Mouse (Mus musculus) heart, postnatal 10 days (tissue): Measurements from ENCODE around the gene Tapt1. TPM values are rescaled to one million over a fixed set of nuclear protein-coding genes. Genes with fewer than 3 reads are reported as not detected.

Experiments
- DNase-seq, 2 experiments: peaks; one replicate each; pipeline ENCODE4 v3.0.0; 2021
- intact Hi-C: fragments of 180-260 bp; cut with DNase I; formaldehyde crosslinking; loops from one replicate; pipeline ENCODE4 v1.15.1; 2025
- total RNA-seq, 2 experiments: library from RNA; stranded (reverse); gene quantifications; 2 replicates each; pipeline ENCODE4 v1.2.3; 2021

Gene Tapt1
- total RNA-seq, 2 experiments from 2014 or later = 26.7 to 27.5 TPM

- no peak for DNase-seq
- intact Hi-C loops = no loop called here
Measured at GRCm38 (mm10) chr5:44206651-44207050, 19.8 kb downstream of the Tapt1 start.

DNA sequence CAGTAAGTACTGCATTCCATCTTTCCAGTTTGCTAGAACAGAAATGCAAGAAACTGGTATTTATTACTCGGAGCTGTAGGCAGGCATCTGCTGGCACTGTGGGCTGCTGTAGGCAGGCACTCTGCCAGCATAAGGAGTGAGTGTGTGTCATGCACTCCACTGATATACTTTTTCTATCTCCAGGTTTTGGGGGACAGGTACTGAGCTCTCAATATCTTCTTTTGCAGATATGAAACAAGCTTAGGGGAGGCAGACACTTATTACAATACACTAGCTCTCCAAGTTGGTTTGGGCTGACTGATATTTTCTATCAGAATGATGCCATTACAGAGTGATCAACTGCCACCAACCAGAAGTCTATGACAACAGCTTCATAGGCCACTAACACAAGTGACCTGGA is 23.0 kb downstream of the Tapt1 start:
- DNase-seq = no peak
- intact Hi-C loops = loop anchor here (5.0 kb wide), 1 partner anchor 156 kb away; no protein-coding TSS in a partner anchor

- intact Hi-C loops = loop anchor here (5.0 kb wide), 1 partner anchor 154 kb away; no protein-coding TSS in a partner anchor
Measured at GRCm38 (mm10) chr5:44201665-44202064, 24.8 kb downstream of the Tapt1 start.

DNA sequence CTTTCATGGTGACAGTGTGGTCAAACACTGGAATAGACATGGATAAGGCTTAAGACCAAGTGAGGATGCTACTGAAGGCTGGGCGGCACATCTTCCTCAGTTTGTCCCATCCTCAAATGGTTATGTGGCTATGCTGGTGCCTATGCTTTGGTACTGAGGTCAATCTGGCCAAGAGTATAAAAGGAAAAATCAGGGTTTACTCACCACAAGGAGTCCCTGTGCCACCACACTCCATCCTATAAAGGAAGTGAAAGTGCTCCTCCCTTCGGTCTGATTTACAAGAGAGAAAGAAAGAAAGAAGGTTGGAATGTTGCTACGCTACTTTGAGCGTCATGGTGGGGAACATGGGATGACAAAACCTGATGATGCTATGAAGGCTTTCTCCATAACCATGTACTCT is 27.3 kb downstream of the Tapt1 start:
- intact Hi-C loops = no loop called here
- no peak for DNase-seq

More at GRCm38 (mm10) chr5:44201665-44202064, 24.8 kb downstream of the Tapt1 start:
- no peak for DNase-seq

GRCm38 (mm10) chr5:44198471-44198870 is 28.0 kb downstream of the Tapt1 start:
- intact Hi-C loops = no loop called here
- no peak for DNase-seq

GRCm38 (mm10) chr5:44197806-44198205 is 28.6 kb downstream of the Tapt1 start:
- DNase-seq = no peak
- intact Hi-C loops = no loop called here

DNA sequence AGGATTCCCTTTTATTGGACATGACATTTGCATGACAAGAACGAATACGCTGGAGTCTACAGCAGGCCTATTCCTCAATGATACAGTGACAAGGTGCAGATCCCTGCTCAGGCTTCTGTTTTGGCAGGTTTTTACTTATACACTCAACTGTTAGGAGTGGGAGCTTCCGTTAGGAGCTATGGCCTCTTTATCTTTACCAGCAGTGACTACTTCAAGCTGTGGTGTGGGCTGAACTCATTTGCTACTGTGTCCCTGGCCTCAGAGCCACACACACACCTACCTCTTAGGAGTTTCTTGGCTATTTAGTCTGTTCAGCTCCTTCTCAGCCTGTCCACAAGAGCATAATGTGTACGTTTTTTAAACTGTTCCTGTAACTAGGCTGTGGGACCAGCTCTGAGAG is 30.3 kb downstream of the Tapt1 start:
- no peak for DNase-seq
- intact Hi-C loops = no loop called here

DNA sequence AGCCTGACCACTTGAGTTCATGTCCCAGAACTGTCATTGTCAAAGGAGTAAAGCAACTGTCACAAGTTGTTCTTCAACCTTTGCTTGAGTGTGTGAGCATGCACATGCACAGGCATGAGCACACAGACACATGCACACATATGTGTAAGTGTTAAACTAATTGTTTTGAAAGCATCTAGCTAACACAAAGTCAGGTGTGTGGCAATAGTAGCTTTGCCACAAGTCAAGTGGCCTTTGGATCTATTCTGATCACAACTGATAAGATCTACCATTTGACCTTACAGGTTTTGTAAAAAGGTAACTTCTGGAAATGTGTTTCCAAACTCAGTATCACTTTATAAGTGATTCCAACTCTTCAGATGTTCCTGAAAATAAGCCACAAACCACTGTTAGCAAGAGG is 39.1 kb downstream of the Tapt1 start:
- intact Hi-C loops = no loop called here
- no peak for DNase-seq

DNA sequence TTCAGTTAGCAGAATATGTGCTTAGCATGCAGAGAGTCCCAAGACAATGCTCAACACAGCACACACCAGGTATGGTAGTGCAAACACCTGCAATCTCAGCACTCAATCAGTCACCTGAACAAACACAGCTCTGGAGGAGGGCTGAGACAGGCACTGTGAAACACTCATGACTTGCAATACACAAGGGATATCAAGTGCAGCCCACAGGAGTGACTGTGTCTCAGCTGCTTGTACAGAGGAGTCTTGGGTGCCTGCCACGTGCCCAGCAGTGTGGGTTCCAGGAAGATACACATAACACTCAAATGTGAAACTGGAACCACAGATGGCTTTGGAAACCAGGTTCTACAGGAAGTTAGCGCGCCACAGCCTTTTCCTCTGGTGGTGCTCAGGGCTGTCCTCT is 44.8 kb downstream of the Tapt1 start:
- DNase-seq = no peak
- intact Hi-C loops = no loop called here

GRCm38 (mm10) chr5:44180450-44180849 is 46.0 kb downstream of the Tapt1 start:
- DNase-seq = no peak

DNA sequence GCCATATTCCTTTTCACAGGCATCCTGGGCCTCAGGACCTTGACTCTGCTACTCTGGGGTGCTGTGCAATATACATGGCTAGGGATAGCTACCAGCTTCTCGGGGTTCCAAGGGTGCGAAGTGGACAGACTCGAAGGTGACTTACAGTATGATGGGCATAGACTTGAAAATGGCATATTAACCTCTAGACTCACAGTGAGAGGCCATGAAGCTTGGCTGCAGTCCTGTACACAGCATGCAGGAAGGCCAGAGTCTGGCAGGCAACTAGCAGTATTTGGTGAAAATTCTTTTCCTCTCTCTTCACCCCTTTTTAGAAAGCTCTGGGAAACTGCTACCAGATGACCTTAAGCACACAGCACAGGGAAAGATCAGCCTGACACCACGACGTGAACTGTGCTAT is 52.4 kb downstream of the Tapt1 start:
- intact Hi-C loops = loop anchor here (5.0 kb wide), 1 partner anchor 127 kb away; no protein-coding TSS in a partner anchor

More at GRCm38 (mm10) chr5:44180450-44180849, 46.0 kb downstream of the Tapt1 start:
- intact Hi-C loops = no loop called here

DNA sequence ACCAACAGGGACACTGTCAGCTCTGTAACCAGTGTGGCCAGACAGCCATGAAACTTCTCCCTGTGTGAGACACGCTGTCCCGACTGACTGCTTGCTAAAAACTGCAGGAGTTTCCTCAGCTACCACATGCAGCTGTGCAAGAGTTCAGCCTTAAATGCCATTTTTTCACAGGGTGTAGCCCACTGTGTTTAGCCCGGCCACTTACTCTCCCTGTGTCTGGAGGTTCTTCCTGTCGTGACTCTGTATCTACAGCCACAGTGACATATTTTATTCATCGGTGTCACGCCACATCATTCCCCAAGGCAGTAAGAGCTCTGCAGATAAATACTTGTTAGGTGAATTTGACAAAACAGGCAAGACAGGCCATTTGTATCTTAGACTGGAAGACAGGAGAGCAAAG is 59.6 kb downstream of the Tapt1 start:
- no peak for DNase-seq

More for the DNA sequence above, 52.4 kb downstream of the Tapt1 start:
- no peak for DNase-seq

GRCm38 (mm10) chr5:44165854-44166253 is 60.6 kb downstream of the Tapt1 start:
- intact Hi-C loops = loop anchor here (5.0 kb wide), 1 partner anchor 91 kb away; no protein-coding TSS in a partner anchor
- peak in 1 of 2 experiments; percentile 24 for DNase-seq

More for the DNA sequence above, 59.6 kb downstream of the Tapt1 start:
- intact Hi-C loops = loop anchor here (5.0 kb wide), 1 partner anchor 90 kb away; no protein-coding TSS in a partner anchor

DNA sequence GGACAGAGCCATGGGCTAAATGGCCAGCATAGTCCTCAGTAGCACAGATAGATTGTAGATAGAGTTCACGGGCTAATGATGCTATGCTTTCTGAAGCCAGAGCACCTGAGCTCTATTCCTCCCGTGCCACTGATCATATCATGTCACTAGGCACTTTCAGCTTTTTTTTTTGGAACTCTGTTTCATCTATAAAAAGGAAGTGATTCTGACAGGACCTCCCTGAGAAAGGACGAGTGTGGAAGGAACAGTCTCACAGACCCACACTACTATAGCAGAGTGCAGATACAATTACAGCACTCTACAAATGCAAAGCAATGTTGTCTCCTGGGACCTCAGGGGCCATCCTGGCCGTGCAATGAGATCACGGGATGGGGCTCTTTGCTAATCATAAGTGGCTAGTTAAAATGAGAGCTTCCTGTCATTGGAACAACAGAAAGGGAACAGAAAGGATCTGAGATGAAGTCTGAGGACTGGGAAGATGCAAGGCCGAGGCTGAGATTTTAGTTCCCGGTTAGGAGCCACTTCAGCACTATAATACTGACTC is 62.1 kb downstream of the Tapt1 start:
- DNase-seq = no peak
- intact Hi-C loops = no loop called here

DNA sequence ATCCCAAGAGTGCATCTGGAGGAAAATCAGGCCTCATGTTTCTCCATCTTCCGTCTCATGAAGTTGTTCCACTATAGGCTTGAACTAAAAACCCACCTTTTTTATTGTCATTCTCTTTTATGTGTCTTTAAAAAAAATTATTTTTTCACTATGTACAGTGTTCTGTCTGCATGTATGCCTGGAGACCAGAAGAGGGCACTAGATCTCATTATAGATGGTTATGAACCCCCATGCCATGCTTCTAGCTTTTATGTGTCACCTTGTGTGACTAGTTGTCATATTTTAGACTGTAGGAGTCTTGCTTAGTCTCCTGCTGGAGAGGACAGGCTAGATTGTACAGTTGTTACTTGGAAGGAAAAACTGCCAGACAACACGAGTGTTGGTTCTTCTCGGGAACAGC is 63.1 kb downstream of the Tapt1 start:
- intact Hi-C loops = no loop called here
- no peak for DNase-seq

DNA sequence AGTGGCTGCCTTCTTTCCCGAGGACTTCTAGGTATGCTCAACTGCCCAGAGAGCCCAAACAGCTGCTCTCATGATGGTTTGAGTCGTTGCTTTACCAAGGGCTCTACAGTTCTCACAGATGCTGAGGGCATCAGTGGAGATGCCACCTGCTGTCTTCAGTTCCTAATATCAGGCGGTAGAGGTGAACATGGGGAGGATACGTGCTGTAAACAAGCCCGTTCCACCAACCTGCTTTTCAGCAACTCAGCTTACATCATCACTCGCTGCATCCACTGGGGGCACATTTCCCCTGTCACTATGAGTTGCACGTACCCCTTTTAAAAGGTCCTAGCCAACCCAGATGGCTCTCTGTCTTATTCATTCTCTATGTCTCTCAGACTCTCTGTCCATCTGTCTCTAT is 63.6 kb downstream of the Tapt1 start:
- intact Hi-C loops = no loop called here
- DNase-seq = no peak

DNA sequence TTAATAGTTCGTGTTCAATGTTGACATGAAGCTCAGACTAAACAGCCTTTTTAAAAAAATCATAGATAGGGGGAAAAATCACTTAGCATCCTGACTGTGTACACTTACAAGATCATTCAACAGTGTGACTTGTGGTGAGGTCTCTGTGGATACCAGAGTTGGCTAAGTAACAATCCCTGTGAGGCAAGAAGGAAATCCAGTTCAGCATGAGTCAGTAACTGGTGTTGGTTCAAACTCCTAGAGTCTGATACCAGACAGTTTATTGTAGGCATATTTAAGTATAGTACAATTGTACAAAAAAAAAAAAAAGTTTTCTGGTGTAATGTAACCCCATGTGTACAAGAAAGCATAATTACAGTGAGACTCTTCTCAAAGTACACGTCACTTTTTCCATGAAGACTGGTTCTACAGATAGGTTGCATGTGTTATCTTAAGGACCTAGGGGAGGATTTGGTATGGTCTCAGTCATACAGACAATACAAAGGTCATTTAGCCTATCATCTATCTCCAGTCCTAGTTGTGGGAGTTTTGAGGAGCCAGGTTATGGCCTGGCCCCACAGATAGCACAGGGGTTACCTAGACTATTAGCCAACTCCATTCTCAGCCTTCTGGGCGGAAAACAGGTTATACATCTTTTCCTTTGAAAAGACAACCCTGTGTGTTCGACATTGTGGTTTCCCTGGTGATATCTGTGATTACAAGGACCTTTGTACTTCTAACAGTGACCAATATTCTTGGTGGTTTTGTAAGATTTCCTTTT is 66.6 kb downstream of the Tapt1 start:
- no peak for DNase-seq
- intact Hi-C loops = no loop called here

- DNase-seq = no peak
- intact Hi-C loops = no loop called here
Measured at GRCm38 (mm10) chr5:44159231-44159630, 67.2 kb downstream of the Tapt1 start.

GRCm38 (mm10) chr5:44158458-44158857 is 68.0 kb downstream of the Tapt1 start:
- no peak for DNase-seq
- intact Hi-C loops = no loop called here

DNA sequence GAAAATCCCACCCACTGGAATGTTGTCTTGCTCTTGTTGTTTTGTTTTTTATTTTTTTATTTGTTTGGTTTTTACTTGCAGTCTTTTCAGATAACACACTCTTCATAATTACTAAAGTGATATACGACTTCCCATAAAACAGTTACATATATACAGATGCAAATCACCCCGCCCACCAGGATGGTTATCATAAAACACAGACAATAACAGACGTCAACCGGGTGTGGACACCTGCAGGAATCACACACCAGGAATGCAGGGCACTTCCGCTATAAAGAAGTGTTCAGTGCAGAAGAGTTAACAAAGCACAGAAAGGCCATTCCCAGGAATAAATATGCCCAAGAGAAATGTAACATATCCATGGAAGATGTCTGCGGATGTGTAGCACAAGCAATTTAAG is 68.7 kb downstream of the Tapt1 start:
- no peak for DNase-seq
- intact Hi-C loops = no loop called here

DNA sequence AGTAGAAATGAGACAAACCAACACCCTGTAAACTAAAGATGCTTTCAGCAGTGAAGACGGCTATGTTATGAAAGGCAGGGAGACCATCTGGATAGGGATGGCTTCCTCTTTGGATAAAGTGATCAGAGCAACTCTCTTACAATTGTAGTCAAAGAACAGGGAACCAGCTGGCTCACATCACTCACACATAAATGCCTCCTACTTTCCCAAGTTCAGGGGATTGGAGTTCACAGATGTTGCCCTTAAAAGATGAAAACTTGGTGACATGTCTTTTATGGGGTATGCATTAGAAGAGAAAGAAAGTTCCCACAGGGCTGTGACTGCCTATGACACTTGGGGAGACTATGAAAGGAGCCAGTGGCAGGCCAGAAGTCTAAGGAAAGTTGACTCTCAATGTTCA is 73.4 kb downstream of the Tapt1 start:
- DNase-seq = peak in 1 of 2 experiments; percentile 18
- intact Hi-C loops = no loop called here
